Mouse (Mus musculus): ENCODE data around the gene Pik3ca.

- TF ChIP-seq POLR2A (IDR thresholded peaks at IDR 0.05; ENCODE audit: low read depth, low read length) (no peak), CTCF (IDR thresholded peaks at IDR 0.05; ENCODE audit: extremely low read depth, insufficient read length, insufficient replicate concordance, low read depth, low read length) (no peak)
Measured at GRCm38 (mm10) chr3:32473184-32473583, 75.7 kb downstream of the Pik3ca start.
